Mouse (Mus musculus) layer of hippocampus, postnatal 36 days (tissue): ENCODE data around the gene Rbks. TPM values are rescaled to one million over a fixed set of nuclear protein-coding genes. Genes with fewer than 3 reads are reported as not detected.
"Not testable (repeated sequence)": the region's sequence is repeated elsewhere in the genome, so short reads cannot be mapped to it uniquely, and the experiment has no call there.

Experiments used
- DNase-seq, 2 experiments: peaks; one replicate each; pipeline ENCODE4 v3.0.0; 2022
- total RNA-seq, 2 experiments: library from RNA; stranded (reverse); gene quantifications; 2 replicates each; pipeline ENCODE4 v1.2.3; 2021

Gene Rbks
- total RNA-seq, 2 experiments from 2014 or later = 3.4 to 4.2 TPM

GRCm38 (mm10) chr5:31673431-31673830 is 24.0 kb downstream of the Rbks start:
- DNase-seq = no peak

- DNase-seq = no peak
These were observed 26.3 kb downstream of the Rbks start for GRCm38 (mm10) chr5:31671137-31671536.

GRCm38 (mm10) chr5:31669984-31670383 is 27.4 kb downstream of the Rbks start:
- DNase-seq = no peak

- no peak for DNase-seq
These were observed 29.0 kb downstream of the Rbks start for GRCm38 (mm10) chr5:31668325-31668968.

- DNase-seq = no peak
These were observed 31.3 kb downstream of the Rbks start for GRCm38 (mm10) chr5:31666176-31666575.

- DNase-seq = no peak
These were observed 41.7 kb downstream of the Rbks start for GRCm38 (mm10) chr5:31655688-31656190.

GRCm38 (mm10) chr5:31650518-31651288 is 46.7 kb downstream of the Rbks start:
- DNase-seq = no peak

- no peak for DNase-seq
These were observed 50.1 kb downstream of the Rbks start for GRCm38 (mm10) chr5:31647327-31647726.

- no peak for DNase-seq
These were observed 50.9 kb downstream of the Rbks start for GRCm38 (mm10) chr5:31646574-31646973.

GRCm38 (mm10) chr5:31645798-31646197 is 51.6 kb downstream of the Rbks start:
- no peak for DNase-seq

GRCm38 (mm10) chr5:31644847-31645246 is 52.6 kb downstream of the Rbks start:
- no peak for DNase-seq

GRCm38 (mm10) chr5:31644272-31644671 is 53.2 kb downstream of the Rbks start:
- no peak for DNase-seq

- DNase-seq = no peak
These were observed 55.1 kb downstream of the Rbks start for GRCm38 (mm10) chr5:31642300-31642699.

- DNase-seq = no peak
These were observed 56.9 kb downstream of the Rbks start for GRCm38 (mm10) chr5:31640542-31640941.

- DNase-seq = no peak
These were observed 60.7 kb downstream of the Rbks start for GRCm38 (mm10) chr5:31636636-31637253.

- DNase-seq = no peak
These were observed 62.7 kb downstream of the Rbks start for GRCm38 (mm10) chr5:31634679-31635078.

GRCm38 (mm10) chr5:31634161-31634560 is 63.3 kb downstream of the Rbks start:
- no peak for DNase-seq

- not testable (repeated sequence) for DNase-seq
These were observed 66.3 kb downstream of the Rbks start for GRCm38 (mm10) chr5:31631169-31631568.

- DNase-seq = no peak
These were observed 67.4 kb downstream of the Rbks start for GRCm38 (mm10) chr5:31630064-31630463.

- DNase-seq = no peak
These were observed 68.9 kb downstream of the Rbks start for GRCm38 (mm10) chr5:31628555-31628954.

GRCm38 (mm10) chr5:31627562-31628526 is 69.6 kb downstream of the Rbks start:
- no peak for DNase-seq

- DNase-seq = no peak
These were observed 70.3 kb downstream of the Rbks start for GRCm38 (mm10) chr5:31627117-31627516.
